Mouse (Mus musculus) heart, adult 11 months (tissue): ENCODE data around the gene Zfp273.
"Not testable (repeated sequence)": the region's sequence is repeated elsewhere in the genome, so short reads cannot be mapped to it uniquely, and the experiment has no call there.

Source experiments
- DNase-seq: peaks from one replicate; pipeline ENCODE4 v3.0.0; 2022

The Zfp273 gene

GRCm38 (mm10) chr13:67876049-67876698 lies 62.6 kb downstream of the Zfp273 start:
- not testable (repeated sequence) for DNase-seq
